Mouse (Mus musculus): ENCODE measurements around the gene Slc12a7.

- TF ChIP-seq CTCF (IDR thresholded peaks at IDR 0.05; ENCODE audit: low read depth) = no peak
- TF ChIP-seq EP300 (IDR thresholded peaks at IDR 0.05; ENCODE audit: low read depth) = no peak
Measured at GRCm38 (mm10) chr13:73816338-73816737, 83.4 kb downstream of the Slc12a7 start.
